Mouse (Mus musculus) CH12.LX (cell line): ENCODE results near the gene Ankrd28. TPM values are rescaled to one million over a fixed set of nuclear protein-coding genes. Genes with fewer than 3 reads are reported as not detected.

ENCODE experiments used
- DNase-seq: peaks from one replicate; pipeline ENCODE4 v3.0.0-alpha.2; 2013; ENCODE audit errors: extremely low read depth
- H3K27ac ChIP-seq: 2 replicates; pipeline ENCODE4 v1.5.1; 2012; ENCODE audit warnings: low read depth, mild to moderate bottlenecking, control low read depth, moderate library complexity; ENCODE audit not compliant: insufficient read depth
- H3K27me3 ChIP-seq: replicated peaks from 2 replicates; pipeline ENCODE3; 2012; ENCODE audit warnings: inconsistent platforms
- H3K36me3 ChIP-seq, 2 experiments: replicated peaks in 1 of 2; 2 replicates each; pipeline versions ENCODE3 to v1.6.1; 2012; ENCODE audit warnings: inconsistent platforms in 1 of 2, low read length in 1 of 2, mild to moderate bottlenecking in 1 of 2, mixed read lengths in 1 of 2, moderate library complexity in 1 of 2; ENCODE audit not compliant: control insufficient read depth in 1 of 2, insufficient read depth in 1 of 2
- H3K4me1 ChIP-seq, 2 experiments: 2 replicates each; pipeline ENCODE4 v1.6.1; 2012; ENCODE audit warnings: inconsistent platforms in 1 of 2, moderate library complexity in 1 of 2; ENCODE audit not compliant: insufficient read depth in 2 of 2, control insufficient read depth in 1 of 2
- H3K4me2 ChIP-seq: 2 replicates; pipeline ENCODE4 v1.6.1; 2012; ENCODE audit warnings: low read depth, mild to moderate bottlenecking, control low read depth; ENCODE audit not compliant: poor library complexity, insufficient read depth, severe bottlenecking
- H3K4me3 ChIP-seq, 3 experiments: fragments of 150-350 bp in 1 of 3; sonication (generic) in 1 of 3; replicated peaks in 1 of 3; 2 replicates each; pipeline versions ENCODE3 to v1.5.1; 2011 to 2012; ENCODE audit warnings: low read depth in 2 of 3, low read length in 2 of 3, mild to moderate bottlenecking in 2 of 3, moderate library complexity in 2 of 3, control low read depth in 1 of 3, improper control_type of control experiment in 1 of 3, inconsistent platforms in 1 of 3, mixed read lengths in 1 of 3; ENCODE audit not compliant: poor library complexity in 1 of 3
- H3K79me2 ChIP-seq: replicated peaks from 2 replicates; pipeline ENCODE4 v1.6.1; 2012; ENCODE audit warnings: mild to moderate bottlenecking, moderate library complexity; ENCODE audit not compliant: control insufficient read depth, poor library complexity, insufficient read depth, severe bottlenecking; ENCODE audit errors: extremely low read depth
- H3K9ac ChIP-seq: 2 replicates; pipeline ENCODE4 v1.6.1; 2012; ENCODE audit warnings: low read depth, mild to moderate bottlenecking, control low read depth, moderate library complexity; ENCODE audit not compliant: insufficient read depth
- H3K9me3 ChIP-seq: replicated peaks from 2 replicates; pipeline ENCODE3; 2012; ENCODE audit warnings: low read length, inconsistent platforms, mixed read lengths
- BHLHE40 ChIP-seq: IDR thresholded peaks from 2 replicates; pipeline ENCODE4 v1.6.1; 2011; ENCODE audit warnings: mild to moderate bottlenecking, low read depth, low read length, improper control_type of control experiment
- CTCF ChIP-seq, 2 experiments: IDR thresholded peaks in 1 of 2; conservative IDR thresholded peaks in 1 of 2; 2 replicates each; pipeline ENCODE4 v1.5.1; 2011 to 2012; ENCODE audit warnings: low read depth in 2 of 2, low read length in 2 of 2, improper control_type of control experiment in 1 of 2, inconsistent platforms in 1 of 2, mild to moderate bottlenecking in 1 of 2, moderate library complexity in 1 of 2
- ELF1 ChIP-seq: IDR thresholded peaks from 2 replicates; pipeline ENCODE4 v1.6.1; 2014; ENCODE audit warnings: low read depth, mild to moderate bottlenecking, inconsistent platforms, low read length, improper control_type of control experiment
- EP300 ChIP-seq: IDR thresholded peaks from 2 replicates; pipeline ENCODE4 v1.6.1; 2011; ENCODE audit warnings: low read length, improper control_type of control experiment
- ETS1 ChIP-seq: conservative IDR thresholded peaks from 2 replicates; pipeline ENCODE4 v1.6.1; 2012; ENCODE audit warnings: low read depth, mild to moderate bottlenecking, inconsistent platforms, low read length, improper control_type of control experiment, moderate library complexity
- GABPA ChIP-seq: IDR thresholded peaks from 2 replicates; pipeline ENCODE4 v1.6.1; 2012; ENCODE audit warnings: low read depth, low read length, improper control_type of control experiment, inconsistent platforms; ENCODE audit not compliant: insufficient replicate concordance
- HCFC1 ChIP-seq: IDR thresholded peaks from 2 replicates; pipeline ENCODE4 v1.6.1; 2012; ENCODE audit warnings: low read depth, mild to moderate bottlenecking, inconsistent platforms, low read length, improper control_type of control experiment
- IRF4 ChIP-seq: IDR thresholded peaks from 2 replicates; pipeline ENCODE4 v1.6.1; 2014; ENCODE audit warnings: low read depth, mild to moderate bottlenecking, inconsistent platforms, low read length, improper control_type of control experiment
- JUND ChIP-seq: conservative IDR thresholded peaks from 2 replicates; pipeline ENCODE4 v1.6.1; 2011; ENCODE audit warnings: low read depth, low read length, improper control_type of control experiment
- KAT2A ChIP-seq: IDR thresholded peaks from 2 replicates; pipeline ENCODE4 v1.6.1; 2012; ENCODE audit warnings: low read length, improper control_type of control experiment, inconsistent platforms; ENCODE audit not compliant: insufficient replicate concordance
- MAFK ChIP-seq: IDR thresholded peaks from 2 replicates; pipeline ENCODE4 v1.6.1; 2011; ENCODE audit warnings: low read length, improper control_type of control experiment; ENCODE audit not compliant: insufficient replicate concordance
- MAX ChIP-seq: IDR thresholded peaks from 2 replicates; pipeline ENCODE4 v1.6.1; 2011; ENCODE audit warnings: low read length, improper control_type of control experiment
- MAZ ChIP-seq: IDR thresholded peaks from 2 replicates; pipeline ENCODE4 v1.6.1; 2012; ENCODE audit warnings: low read depth, mild to moderate bottlenecking, inconsistent platforms, low read length, improper control_type of control experiment, moderate library complexity
- MXI1 ChIP-seq: IDR thresholded peaks from 2 replicates; pipeline ENCODE4 v1.6.1; 2011; ENCODE audit warnings: mild to moderate bottlenecking, low read depth, low read length, improper control_type of control experiment
- MYC ChIP-seq: IDR thresholded peaks from 2 replicates; pipeline ENCODE4 v1.6.1; 2011; ENCODE audit warnings: low read depth, mild to moderate bottlenecking, improper control_type of control experiment, low read length
- NELFE ChIP-seq: IDR thresholded peaks from 2 replicates; pipeline ENCODE4 v1.6.1; 2011; ENCODE audit warnings: low read depth, low read length, improper control_type of control experiment
- NRF1 ChIP-seq: IDR thresholded peaks from 2 replicates; pipeline ENCODE4 v1.6.1; 2014; ENCODE audit warnings: low read depth, mild to moderate bottlenecking, inconsistent platforms, low read length, improper control_type of control experiment, moderate library complexity
- PAX5 ChIP-seq: IDR thresholded peaks from 2 replicates; pipeline ENCODE4 v1.6.1; 2012; ENCODE audit warnings: low read length, inconsistent platforms, mixed read lengths
- TBP ChIP-seq: conservative IDR thresholded peaks from 2 replicates; pipeline ENCODE4 v1.6.1; 2011; ENCODE audit warnings: low read depth, low read length, improper control_type of control experiment
- TCF12 ChIP-seq: IDR thresholded peaks from 2 replicates; pipeline ENCODE4 v1.6.1; 2014; ENCODE audit warnings: low read depth, mild to moderate bottlenecking, inconsistent platforms, low read length, improper control_type of control experiment
- UBTF ChIP-seq: IDR thresholded peaks from 2 replicates; pipeline ENCODE4 v1.6.1; 2012; ENCODE audit warnings: low read depth, mild to moderate bottlenecking, inconsistent platforms, low read length, improper control_type of control experiment, moderate library complexity
- ZC3H11A ChIP-seq: IDR thresholded peaks from 2 replicates; pipeline ENCODE4 v1.6.1; 2012; ENCODE audit warnings: low read depth, mild to moderate bottlenecking, inconsistent platforms, low read length, improper control_type of control experiment
- dilution Hi-C: fragments of 300-500 bp; cut with MboI; formaldehyde crosslinking; loops from 2 replicates; pipeline ENCODE4 v1.14.3; 2020; ENCODE audit warnings: low sequenced_read_pairs; ENCODE audit not compliant: extremely low pct_unique_long_range_greater_than_20kb, extremely low pct_ligation_motif_present
- in situ Hi-C: fragments of 300-500 bp; cut with MboI; formaldehyde crosslinking; loops from 3 replicates; pipeline ENCODE4 v1.14.3; 2019; ENCODE audit warnings: low sequenced_read_pairs, low pct_ligation_motif_present, low pct_unique_long_range_greater_than_20kb, mixed read lengths
- polyA plus RNA-seq: library from polyadenylated mRNA; unstranded; fragments of >175 nt; gene quantifications from 2 replicates; pipeline ENCODE4 v1.2.1, GENCODE M21; 2012; ENCODE audit warnings: low read depth; ENCODE audit not compliant: insufficient read length
- total RNA-seq, 2 experiments: library from RNA; depleted of rRNA; stranded (reverse); fragments of 300-350 nt in 1 of 2; fragments of >200 nt in 1 of 2; gene quantifications; 2 replicates each; pipeline ENCODE4 v1.2.3; 2012 to 2014

The Ankrd28 gene
- total and polyA plus RNA-seq, 3 experiments: 7.3 to 15.0 (median 14.9) TPM

DNA sequence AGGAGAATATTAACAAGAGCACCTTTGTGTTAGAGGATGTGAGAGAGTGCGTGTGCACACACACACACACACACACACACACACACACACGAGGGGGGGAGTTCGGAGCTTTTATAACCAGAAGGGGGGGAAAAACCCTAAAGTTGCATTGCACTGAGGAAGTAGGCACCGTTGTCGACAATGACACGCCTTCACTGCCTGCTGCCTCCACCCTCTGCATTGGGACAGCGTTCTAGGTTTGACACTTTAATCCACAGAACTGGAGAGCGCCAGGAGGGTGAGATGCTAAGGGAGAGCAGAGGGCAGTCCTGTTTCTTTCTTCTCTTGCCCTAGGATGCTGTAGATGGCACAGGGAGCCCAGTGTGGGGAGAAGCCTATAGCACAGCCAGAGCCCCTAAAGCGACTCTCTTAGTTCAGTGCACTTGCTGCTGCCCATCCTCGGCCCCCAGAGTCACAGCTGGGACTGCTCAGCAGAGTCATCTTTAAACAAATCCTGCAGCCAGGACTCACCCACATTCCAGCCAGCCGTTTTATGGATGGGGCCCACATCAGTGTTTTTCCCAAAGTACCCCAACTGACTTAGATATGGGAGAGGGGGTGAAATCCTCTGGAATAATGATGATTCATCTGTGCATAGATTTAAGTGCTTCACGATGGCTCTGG, 165.4 kb downstream of the Ankrd28 start:
- TF ChIP-seq MXI1 (no peak), IRF4 (peak; percentile 79), NELFE (no peak), ZC3H11A (no peak), MAX (no peak), JUND (no peak), PAX5 (no peak), EP300 (no peak; the same call in 1 of the 2 replicates), MAZ (peak; percentile 73), TBP (0 out of 2 replicates have a peak, but pooled peaks have one; percentile 17), KAT2A (no peak), TCF12 (no peak), UBTF (no peak), GABPA (no peak), ELF1 (peak; percentile 65), HCFC1 (no peak), MAFK (no peak), ETS1 (no peak; the same call in 1 of the 2 replicates), BHLHE40 (peak; percentile 75), CTCF (conservative IDR thresholded peaks at IDR 0.05 in 1 of 2, IDR thresholded peaks at IDR 0.05 in 1 of 2; ENCODE audit: low read depth in 2 of 2, low read length in 2 of 2) (no peak), NRF1 (no peak), MYC (peak; percentile 70; the same call in 1 of the 2 replicates)
- TF ChIP-seq, all 38 proteins: peak for 6
- Histone ChIP-seq H3K9me3 (peaks cover 8% of the 10 kb centered on the region), H3K36me3 (peaks cover 10 to 32% of the 10 kb centered on the region in 2 experiments), H3K79me2 (no peaks in the 10 kb centered on the region), H3K27ac (peak overlapping the region; percentile 48), H3K4me2 (peak overlapping the region; percentile 53), H3K4me1 (peaks cover 36 to 86% of the 10 kb centered on the region in 2 experiments), H3K4me3 (peak overlapping the region in 1 of 3 experiments; percentile 15), H3K9ac (peak overlapping the region; percentile 33), H3K27me3 (no peaks in the 10 kb centered on the region)
- DNase-seq: peak; percentile 86
- in situ Hi-C loops (no loop called here), dilution Hi-C loops (no loop called here)
